Mouse (Mus musculus) T-helper 1 cell (primary cell): ENCODE results near the gene Arhgap24.
"Not testable (repeated sequence)": the region's sequence is repeated elsewhere in the genome, so short reads cannot be mapped to it uniquely, and the experiment has no call there.

Experiments
- in situ Hi-C: fragments of 300-600 bp; cut with MboI, MseI; formaldehyde crosslinking; loops from one replicate; pipeline ENCODE4 v1.15.1; 2025; ENCODE audit warnings: high pct_unique_total_duplicates

Gene Arhgap24

DNA sequence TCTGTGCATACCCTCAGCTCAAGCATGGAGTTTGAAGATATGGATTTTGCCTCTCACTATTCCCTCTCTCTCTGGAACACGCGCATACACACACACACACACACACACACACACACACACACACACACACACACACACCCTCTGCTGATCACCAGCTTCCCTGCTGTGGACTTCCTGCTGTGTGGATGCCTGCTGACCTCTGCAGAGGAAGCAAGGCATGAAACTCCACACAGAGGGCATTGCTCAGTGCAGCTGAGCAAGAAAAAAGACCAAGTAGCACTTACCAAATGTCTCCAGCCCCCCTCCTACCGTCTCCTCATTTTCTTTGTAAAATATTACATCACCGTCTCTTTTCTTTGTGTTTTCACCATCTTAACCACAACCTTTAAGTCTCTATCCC lies 310.1 kb downstream of the Arhgap24 start:
- in situ Hi-C loops, result no loop called here

DNA sequence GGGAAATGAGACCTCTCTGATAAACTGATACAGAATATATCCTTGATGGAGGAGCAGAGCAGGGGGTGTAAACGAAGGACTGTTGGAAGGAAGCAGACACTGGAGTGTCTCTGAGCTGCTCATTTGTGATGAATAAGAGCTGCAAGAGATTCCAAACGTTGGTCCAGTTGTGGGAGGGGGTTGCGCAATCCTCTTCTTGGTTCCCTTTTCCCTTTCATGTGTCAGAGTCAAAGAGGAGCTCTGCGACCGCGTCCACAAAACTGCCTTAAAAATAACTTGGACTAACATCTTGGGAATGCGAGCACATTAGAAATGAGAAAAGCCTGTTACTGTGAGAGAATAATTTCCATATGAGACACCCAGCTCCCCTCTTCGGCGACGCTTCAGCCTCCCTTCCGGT lies 312.3 kb downstream of the Arhgap24 start:
- in situ Hi-C loops, result no loop called here

DNA sequence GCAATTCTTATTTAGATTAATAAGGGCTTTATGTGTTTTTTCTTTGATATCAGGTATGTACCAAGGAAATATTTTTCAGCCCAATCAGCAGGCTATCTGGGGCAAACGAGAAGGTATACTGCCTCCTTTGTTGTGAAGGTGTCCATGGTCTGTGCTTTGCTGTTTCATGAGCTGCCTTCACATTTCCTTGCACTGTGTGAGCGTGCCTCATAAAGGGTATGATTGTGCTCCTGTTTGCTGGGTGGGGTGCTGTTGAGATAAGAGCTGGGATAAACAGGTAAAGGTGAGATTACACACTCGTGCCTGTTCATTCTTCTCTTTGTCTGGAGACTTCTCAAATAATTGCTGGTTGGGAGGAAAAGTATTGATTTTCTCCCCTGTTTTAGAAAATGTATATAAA lies 320.3 kb downstream of the Arhgap24 start:
- in situ Hi-C loops, result no loop called here

DNA sequence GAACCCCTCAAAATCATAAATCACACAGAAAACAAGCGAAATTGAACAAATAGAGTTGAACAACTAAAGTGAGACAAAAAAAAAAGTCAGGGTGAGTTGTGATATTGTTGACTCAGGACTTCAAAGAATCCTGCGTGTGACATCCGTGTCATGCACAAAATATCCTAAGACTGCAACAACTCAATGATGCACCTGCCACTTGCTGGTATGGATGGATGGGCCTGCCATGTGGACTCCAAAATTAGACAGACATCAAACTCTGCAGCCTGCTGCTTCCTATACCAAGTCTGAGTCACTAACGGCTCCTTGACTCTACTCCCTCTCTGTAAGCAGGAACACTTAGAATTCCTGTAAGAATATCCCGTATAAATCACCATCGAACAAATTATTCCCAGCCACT lies 321.6 kb downstream of the Arhgap24 start:
- in situ Hi-C loops, result no loop called here

DNA sequence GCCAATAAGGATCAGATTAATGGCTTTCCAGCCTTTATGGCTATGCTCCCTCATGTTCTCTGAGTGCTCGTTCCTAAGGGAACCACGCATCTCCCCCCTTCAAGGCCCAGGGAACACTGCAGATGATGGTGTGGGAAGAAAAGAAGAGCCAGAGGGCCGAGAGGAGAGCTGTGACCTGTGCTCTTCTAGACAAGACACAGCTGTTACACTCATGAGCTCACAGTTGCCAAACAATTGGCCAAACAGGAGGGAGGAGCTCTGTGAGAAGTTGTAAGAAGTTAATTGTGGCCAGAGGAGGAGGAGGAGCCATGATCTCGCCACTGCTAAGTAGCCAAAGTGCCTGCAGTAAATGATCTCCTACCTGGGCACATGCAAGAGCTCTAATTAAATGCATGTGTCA lies 322.5 kb downstream of the Arhgap24 start:
- in situ Hi-C loops, result no loop called here

DNA sequence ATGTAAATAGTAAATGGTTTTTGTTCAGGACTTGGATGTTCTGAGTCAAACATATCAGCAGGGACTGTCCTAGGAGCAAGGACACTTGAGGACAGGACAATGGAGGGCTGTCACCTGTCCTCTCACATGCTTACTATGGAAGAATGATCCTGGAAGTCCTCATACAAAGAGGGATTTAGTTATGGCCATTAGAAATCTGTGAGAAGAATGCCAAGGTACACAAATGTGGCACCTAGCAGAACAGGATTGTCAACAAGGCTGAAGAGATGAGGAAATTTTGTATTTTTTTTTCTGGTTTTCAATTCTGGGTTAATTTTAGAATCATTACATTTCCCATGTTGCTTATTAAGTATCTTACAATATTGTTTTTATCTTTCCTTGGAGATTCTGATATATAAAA lies 326.3 kb downstream of the Arhgap24 start:
- in situ Hi-C loops, result no loop called here

DNA sequence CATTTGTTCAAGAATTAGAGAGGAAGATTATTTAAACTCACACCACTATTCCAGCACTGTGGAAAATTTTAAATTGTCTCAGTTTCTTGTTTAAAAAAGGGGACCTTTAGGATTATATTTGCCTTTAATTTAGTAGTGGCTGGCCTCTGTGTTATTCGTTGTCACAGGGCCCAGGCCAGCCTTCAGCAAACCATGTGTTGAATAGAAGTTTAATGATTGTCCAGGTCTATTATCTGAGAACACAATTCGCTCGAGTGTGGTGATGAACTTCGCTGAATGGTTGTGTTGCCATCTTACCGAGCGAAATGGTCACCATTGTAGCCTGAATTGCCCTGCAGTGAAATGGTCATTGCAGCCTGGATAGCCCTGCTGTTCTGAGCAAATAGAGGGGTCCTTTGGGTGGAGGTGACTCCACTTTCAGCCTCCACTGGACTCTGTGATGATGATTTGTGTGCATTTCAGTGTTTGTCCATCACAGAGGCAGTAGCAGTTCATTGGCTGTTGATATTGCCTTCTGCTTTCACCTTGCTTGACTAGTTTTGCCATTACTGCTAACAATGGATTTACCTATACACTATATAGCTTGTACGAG lies 329.3 kb downstream of the Arhgap24 start:
- in situ Hi-C loops, result no loop called here

DNA sequence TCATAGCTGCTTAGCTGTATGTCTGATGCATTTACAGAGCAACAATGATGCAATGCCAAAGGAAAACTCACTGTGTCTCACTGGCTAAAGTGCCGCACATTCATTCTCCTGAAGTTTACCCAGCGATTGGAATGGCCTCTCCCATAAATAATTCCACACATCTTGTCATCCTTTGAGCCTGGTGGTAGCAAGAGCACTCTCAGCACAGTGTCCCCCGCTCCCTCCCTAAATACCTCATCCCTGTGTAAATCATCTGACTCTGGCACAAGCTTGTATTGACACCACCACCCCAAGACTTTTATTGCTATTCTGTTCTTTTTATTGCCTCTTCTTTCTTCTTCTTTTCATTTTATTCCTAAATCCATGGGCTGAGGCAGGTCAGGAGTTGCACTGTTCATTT lies 332.1 kb downstream of the Arhgap24 start:
- in situ Hi-C loops, result no loop called here

DNA sequence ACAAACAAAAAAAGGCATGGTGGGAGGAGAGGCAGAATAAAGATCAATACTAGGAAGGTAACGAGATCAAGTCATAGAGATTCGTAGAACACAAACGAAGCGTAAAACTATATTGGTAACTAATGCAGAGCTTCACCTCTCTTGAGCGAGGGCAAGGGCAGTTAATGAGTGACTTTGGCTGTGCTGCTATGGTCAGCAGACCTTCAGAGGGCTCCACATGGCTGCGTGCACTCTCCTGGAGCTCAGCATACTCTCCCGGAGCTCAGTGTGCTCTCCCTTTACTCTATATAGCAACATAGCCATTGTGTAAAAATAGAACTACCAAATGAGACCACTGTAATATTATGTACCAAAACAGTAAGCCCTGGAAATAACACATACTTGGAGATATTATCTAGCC lies 336.4 kb downstream of the Arhgap24 start:
- in situ Hi-C loops, result no loop called here

DNA sequence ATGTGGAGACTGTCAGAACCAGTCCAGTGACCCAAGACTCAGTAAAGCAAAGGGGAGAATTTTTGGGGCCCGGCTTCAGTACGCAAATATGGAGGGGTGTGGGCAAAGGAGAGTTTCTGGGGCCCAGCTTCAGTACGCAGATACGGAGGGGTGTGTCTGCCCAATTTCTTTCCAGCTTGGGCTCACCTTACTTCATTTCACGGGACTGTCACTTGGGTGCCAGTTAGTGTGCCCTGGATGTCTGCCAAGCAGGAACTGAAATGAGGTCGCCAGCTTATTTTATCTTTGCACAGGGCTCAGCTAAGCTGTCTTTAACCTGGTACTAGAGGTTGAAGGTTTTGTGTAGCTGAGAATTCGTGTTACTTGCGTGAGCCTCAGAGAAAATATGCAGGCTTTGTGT lies 344.3 kb downstream of the Arhgap24 start:
- in situ Hi-C loops, result loop anchor here (10.0 kb wide), 1 partner anchor 1261 kb away; no protein-coding TSS in a partner anchor

DNA sequence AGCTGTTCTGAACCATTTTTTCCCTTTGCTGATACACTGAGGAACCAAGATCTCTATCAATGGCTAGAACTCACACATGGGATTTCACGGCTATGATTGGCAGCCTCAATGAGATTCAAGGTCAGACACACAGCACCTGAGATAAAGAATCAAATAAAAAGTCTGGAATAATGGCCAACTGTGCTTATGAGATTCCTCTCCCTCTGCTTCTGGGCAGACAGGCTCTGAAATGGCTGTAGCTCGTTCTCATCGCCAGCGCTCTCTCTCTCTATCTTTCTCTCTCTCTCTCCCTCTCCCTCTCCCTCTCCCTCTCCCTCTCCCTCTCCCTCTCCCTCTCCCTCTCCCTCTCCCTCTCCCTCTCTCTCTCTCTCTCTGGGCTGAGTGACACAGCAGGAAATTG lies 357.9 kb downstream of the Arhgap24 start:
- in situ Hi-C loops, result no loop called here

DNA sequence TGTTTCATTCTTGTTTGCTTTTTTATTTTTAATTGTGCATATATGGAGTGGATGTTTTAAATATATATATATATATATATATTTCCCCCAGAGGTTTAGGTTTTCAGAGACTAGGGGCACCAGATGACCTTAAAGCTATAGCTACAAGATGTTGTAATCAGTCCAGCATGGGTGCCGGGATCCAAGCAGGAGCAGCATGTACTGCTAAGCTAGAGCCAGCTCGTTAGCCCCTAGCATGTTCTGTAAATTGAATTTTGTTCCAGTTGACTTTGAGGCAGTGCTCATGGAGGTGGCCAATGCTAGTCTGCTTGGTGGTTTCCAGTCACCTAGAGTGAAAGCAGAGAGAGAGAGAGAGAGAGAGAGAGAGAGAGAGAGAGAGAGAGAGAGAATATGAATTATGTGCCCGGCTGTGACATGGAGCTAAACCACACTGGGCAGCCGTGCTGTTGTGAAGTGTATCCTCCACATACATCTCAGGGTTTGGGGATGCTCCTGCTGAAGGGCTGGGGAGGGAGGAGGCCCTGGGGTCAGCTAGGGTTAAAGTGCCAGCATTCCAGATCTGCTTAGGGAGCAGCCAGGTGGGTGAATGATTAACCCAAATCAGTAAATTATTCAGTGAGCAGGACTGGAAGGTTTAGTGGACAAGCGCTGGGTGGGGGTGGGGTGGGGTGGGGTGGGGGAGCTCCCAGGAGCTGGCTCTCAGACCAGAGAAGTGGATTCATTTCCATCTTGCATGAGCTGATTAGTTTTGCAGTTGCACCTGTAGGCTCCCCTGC lies 362.9 kb downstream of the Arhgap24 start:
- in situ Hi-C loops, result no loop called here

DNA sequence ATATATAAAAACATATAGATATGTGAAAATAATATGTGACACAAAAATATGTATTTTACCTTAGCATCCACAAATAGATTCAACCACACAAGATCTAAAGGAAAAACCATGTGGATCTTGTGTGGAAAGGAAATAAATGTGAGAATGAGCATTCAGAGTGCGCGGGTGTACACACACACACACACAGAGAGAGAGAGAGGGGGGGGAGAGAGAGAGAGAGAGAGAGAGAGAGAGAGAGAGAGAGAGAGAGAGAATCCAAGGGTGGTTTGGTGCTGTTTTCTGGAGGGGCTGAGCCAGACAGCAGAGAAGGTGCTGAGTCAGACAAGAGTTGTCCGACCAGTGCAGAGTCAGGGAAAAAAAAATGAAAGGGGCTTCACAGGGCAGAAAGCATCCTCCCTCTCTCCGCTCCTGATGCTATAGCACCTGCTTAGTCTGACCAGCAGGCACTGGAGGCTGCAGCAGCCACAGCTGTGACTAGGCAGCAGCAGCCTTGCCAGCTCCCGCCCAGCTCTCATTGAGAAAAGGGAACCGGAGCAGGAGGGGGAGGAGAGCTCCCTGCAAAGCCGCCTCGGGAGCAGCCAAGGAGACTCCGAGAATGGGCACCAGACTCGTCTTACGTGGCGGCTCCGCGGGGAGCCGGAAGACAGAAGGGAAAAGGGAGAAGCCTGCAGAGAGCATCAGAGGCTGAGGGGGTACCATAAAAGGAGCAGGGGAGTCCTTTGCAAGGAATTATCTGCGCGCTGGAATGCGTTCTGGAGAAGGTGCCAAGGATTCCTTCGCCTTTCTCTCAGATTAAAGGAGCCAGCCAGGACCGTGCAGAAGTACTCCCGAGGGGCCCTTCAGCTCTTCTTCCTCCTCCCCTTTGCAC lies 363.8 kb downstream of the Arhgap24 start:
- in situ Hi-C loops, result no loop called here

DNA sequence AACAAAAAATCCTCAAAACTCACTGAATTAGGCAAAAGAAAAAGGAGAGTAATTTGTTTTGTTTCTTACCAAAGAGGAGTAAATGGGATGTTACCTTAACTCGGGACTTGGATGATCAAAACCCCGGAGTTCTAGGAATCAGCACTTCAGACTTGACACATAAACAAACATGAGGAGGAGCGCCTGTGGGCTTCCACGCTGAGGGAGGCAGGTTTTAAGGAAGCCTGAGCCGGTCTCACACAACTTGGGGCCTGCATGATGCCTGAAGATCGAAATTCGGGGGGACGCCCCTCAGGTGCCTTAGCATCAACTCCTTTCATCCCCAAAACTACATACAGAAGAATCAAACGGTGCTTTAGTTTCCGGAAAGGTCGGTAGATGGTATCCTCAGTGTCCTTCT lies 364.6 kb downstream of the Arhgap24 start:
- in situ Hi-C loops, result no loop called here

DNA sequence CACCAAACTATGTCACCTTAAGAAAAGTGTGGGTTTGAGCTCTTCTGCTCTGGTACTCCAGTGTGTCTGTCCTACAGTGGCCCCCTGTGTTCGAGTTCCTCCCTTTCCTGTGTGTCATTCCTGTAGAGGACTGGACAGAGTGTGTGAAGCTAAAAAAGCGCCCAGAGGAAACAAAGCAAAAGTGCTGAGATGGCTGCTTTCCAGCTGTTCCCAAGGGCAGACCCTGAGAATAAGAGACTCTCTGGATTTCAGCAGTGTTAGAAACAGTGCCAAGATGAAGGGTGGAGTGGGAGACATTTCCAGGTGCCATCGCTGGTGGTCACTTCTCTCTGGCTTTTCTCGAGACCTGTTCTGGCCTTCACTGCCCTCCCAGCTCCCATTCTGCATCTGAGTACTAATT lies 366.7 kb downstream of the Arhgap24 start:
- in situ Hi-C loops, result no loop called here

DNA sequence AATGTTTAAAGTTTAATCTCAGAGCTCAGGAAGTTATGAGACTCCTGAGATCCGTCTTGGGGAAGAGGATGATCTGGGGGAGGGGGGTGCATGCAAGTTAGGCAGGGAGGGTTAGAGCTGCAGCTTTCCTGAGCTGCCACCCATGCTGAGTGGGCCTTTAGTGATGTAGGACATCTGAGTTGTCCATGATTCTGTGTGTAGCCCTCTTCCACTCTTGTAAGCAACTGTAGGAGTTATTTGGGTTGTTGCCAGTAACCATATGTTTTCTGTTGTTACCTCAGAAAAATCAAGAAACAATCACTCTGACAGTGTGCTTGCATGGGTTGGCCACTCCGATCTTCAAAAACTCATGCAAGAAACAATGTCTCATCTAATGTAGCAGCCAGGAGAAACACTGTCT lies 370.6 kb downstream of the Arhgap24 start:
- in situ Hi-C loops, result no loop called here

DNA sequence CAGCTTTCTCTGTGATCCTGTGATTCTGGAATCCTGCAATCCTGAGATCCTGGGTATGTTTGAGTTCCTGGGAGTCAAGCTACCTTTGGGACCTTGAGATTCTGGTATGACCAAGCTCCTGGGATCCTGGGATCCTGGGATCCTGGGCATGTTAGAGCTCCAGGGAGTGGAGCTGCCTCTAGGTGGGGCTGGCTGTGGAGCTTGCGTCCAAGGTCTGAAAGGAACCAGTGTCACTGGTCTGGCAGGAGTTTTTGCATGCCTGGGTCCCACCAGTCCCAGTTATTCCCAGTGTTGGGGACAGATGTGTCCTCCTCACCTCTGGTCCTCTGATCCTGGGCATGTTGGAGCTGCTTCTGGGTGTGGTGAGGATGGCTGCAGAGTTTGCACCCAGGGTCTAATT lies 372.6 kb downstream of the Arhgap24 start:
- in situ Hi-C loops, result no loop called here

DNA sequence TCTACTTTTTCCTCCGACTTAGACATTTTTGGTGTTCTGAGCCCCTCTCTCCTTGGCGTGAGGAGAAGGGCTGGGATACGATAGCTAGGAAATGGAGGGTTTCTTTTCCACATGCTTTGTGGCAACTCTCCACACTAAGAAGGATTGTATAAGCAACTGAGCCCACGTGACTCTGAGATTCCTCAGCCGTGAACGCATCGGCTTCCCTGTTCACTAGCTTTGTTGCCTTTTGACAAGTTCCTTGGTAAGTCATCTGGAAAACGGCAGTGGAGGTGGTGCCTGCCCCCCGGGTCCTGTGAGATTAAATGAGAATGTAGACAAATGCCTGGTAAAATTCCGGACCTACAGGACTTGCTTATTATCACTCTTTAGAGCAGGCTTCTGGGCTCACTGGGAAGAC lies 374.6 kb downstream of the Arhgap24 start:
- in situ Hi-C loops, result no loop called here

DNA sequence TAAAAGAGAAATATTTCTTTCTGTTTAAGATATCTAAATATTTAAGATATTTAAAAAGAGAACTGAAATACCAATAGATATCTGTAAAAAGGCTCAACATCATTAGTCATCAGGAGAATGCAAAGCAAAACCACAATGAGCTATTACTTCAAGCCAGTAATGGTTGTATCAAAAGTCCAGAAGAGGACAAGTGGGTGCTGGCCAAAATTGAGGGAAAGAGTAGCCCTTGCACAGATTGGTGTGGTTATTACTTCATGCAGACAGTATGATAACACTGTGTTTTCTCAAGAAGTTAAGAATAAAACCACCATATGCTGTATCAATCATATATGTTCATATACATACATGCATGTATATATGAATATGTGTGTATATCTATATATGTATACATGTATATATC lies 376.9 kb downstream of the Arhgap24 start:
- in situ Hi-C loops, result no loop called here

DNA sequence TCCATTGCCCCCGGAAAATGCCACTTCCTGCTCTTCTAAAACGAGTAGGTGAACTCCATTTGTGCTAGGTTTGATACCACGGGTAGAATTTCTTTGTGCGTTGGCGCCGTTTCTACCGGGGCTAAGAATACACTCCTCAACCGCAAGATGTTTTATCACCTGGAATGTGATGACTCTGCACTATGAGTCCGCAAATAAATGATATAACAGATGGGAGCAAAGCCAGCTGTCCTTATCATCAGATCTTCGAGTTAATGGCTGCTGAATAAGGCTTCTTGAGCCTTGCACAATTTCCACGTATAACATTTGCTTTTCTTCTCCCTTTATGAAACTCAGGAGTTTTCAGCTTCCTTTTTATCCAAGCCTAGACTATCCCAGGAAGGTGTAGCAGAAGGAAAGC lies 378.6 kb downstream of the Arhgap24 start:
- in situ Hi-C loops, result no loop called here

DNA sequence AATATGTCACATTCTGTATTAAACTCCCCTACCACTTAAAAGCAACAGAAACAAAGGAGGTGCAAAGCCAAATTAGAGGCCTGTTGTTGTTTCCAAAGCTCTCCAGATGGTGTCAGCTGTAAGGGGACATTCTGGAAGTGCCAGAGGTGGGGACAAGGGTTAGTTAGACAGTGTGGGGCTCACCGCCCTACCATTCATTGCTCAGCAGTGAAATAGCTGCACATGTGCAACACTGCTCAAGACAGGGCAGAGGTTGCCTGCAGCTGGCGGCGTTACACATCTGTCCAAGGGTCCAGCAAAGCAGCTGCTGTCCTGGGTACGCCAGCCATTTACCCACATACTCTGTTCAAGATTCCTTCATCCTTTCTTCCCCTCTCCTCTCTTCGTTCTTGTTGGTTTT lies 387.0 kb downstream of the Arhgap24 start:
- in situ Hi-C loops, result no loop called here

DNA sequence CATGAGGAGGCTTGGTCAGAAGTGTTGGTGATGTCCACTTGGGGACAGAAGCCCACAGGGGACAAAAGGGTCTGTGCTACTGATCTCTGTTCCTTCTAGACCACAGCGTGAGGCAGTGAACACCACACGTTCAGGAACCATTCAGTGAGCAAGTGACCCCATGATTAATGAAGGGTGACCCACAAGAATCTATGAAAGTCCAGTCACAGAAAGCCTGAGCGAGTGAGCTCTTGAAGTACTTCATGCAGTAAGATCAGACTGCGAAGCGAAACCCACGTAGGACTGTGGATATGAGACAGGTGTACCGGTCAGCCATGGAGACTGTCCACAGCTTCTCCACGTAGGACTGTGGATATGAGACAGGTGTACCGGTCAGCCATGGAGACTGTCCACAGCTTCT lies 391.8 kb downstream of the Arhgap24 start:
- in situ Hi-C loops, result not testable (repeated sequence)
